Mouse (Mus musculus): ENCODE data around the gene Tmem8. TPM values are rescaled to one million over a fixed set of nuclear protein-coding genes. Genes with fewer than 3 reads are reported as not detected.

Gene Tmem8
- total RNA-seq, 4 experiments from 2014 or later: 13.0 to 16.3 (median 15.4) TPM

GRCm38 (mm10) chr17:26138901-26139381, 25.8 kb downstream of the Tmem8 start:
- no peak for DNase-seq (ENCODE audit: low spot score in 2 of 2)

GRCm38 (mm10) chr17:26142796-26143195, 29.7 kb downstream of the Tmem8 start:
- no peak for DNase-seq (ENCODE audit: low spot score in 2 of 2)

DNA sequence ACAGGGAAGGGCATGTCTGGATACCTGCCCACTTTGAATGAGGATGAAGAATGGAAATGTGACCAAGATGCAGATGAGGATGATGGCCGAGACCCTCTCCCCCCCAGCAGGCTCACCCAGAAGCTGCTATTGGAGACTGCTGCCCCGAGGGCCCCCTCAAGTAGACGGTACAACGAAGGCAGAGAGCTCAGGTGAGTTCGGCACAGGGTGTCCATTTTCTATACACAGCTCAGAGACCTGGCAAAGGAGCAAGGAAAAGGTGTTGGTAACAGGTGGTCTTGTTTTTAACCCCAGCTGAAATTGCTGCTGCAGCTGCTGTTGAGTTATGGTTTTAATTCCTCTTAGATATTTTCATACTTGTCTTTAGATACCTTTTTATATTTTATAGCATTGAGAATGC, 30.3 kb downstream of the Tmem8 start:
- no peak for DNase-seq (ENCODE audit: low spot score in 2 of 2)

DNA sequence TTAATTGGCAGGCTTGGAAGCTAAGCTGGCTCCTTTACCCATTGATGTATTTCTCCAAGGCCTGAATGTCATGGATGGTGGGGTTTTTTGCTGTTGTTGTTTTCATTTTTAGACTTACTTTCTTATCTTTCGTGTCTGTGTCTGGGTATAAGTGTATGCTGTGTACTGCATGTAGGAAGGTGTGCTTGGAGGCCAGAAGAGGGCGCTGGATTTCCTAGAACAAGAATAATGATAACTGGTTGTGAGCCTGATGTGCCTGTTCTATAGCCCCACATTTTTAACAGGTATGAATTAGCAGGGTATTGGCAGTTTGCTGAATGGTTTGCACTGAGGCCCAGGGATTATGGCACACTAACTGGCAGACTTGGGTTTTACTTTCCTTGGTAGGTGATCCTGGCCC, 36.0 kb downstream of the Tmem8 start:
- DNase-seq (ENCODE audit: low spot score in 2 of 2): no peak

DNA sequence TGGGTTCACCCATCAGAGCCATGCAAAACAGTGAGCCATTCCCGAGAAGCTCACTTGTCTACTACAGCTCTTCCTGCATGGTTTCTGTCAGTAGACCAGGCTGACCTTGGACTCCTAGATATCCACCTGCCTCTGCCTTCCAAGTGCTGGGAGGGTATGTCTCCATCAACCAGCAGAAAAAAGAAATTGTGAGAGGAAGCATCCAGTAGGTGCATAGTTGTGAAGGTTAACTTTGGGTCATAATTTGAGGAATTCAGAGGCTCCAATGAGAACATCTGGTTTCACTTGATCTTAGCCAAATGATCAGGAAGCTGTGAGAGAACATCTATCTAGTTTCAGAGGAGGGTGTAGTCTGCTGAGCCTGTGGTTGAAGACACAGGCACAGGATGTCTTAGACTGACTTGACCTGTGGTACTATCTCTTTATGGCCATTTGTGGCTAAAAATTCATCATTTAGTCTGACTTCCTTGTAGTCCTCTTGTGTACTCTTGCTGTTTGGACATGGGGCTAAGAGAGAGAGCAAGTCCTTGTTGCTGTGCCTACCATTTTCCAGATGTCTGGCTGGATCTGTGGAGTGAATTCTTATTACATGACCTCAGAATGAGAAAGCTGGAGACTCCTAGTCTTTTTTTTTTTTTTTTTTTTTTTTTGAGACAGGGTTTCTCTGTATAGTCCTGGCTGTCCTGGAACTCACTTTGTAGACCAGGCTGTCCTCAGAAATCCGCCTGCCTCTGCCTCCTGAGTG, 39.0 kb downstream of the Tmem8 start:
- DNase-seq (ENCODE audit: low spot score in 2 of 2): no peak

GRCm38 (mm10) chr17:26162736-26163135, 49.6 kb downstream of the Tmem8 start:
- DNase-seq (ENCODE audit: low spot score in 2 of 2): no peak

GRCm38 (mm10) chr17:26168039-26168438, 54.9 kb downstream of the Tmem8 start:
- DNase-seq (ENCODE audit: low spot score in 2 of 2): no peak

Other genes with a start within 250 kb of the Tmem8 start
- gene Mcrip2, start 244.5 kb upstream of the Tmem8 start, total RNA-seq (2022): 10 to 100 TPM; 16.8 to 25.2 (median 19.0) TPM
- gene Mettl26, start 238.2 kb upstream of the Tmem8 start, total RNA-seq (2022): 10 to 100 TPM; 31.4 to 37.3 (median 34.6) TPM
- gene Wfikkn1, start 232.4 kb upstream of the Tmem8 start, total RNA-seq (2022): 1 to 10 TPM; 1.4 to 3.2 (median 1.5) TPM
- 10 to 100 TPM; 39.7 to 46.1 (median 45.1) TPM for gene Rab40c, start 193.6 kb upstream of the Tmem8 start, total RNA-seq (2022)
- gene Pigq, start 168.4 kb upstream of the Tmem8 start, total RNA-seq (2022): 100 to 1,000 TPM; 104 to 113 (median 104) TPM
- under 1 TPM; 0.41 to 0.74 (median 0.48) TPM for gene Nhlrc4, start 168.3 kb upstream of the Tmem8 start, total RNA-seq (2022)
- 1 to 10 TPM in 3 of 4 experiments, under 1 TPM in 1; 0.63 to 1.8 (median 1.4) TPM for gene A930017K11Rik, start 160.7 kb upstream of the Tmem8 start, total RNA-seq (2022)
- gene Capn15, start 127.5 kb upstream of the Tmem8 start, total RNA-seq (2022): 10 to 100 TPM; 34.3 to 50.9 (median 46.4) TPM
- gene Rab11fip3, start 43.7 kb upstream of the Tmem8 start, total RNA-seq (2022): 10 to 100 TPM; 89.1 to 97.8 (median 95.8) TPM
- 10 to 100 TPM; 29.1 to 35.8 (median 31.0) TPM for gene Decr2, start 23.0 kb upstream of the Tmem8 start, total RNA-seq (2022)
- 1 to 10 TPM; 2.9 to 5.5 (median 4.6) TPM for gene Nme4, start 17.7 kb upstream of the Tmem8 start, total RNA-seq (2022)
- 10 to 100 TPM; 61.0 to 74.7 (median 62.8) TPM for gene Mrpl28, start 10.2 kb downstream of the Tmem8 start, total RNA-seq (2022)
- 10 to 100 TPM; 24.6 to 30.3 (median 28.2) TPM for gene Axin1, start 25.4 kb downstream of the Tmem8 start, total RNA-seq (2022)
- gene Pdia2, start 85.8 kb downstream of the Tmem8 start, total RNA-seq (2022): under 1 TPM; 0.37 to 0.57 (median 0.46) TPM
- 10 to 100 TPM; 34.5 to 49.5 (median 46.8) TPM for gene Rgs11, start 89.7 kb downstream of the Tmem8 start, total RNA-seq (2022)
- gene Arhgdig, start 94.5 kb downstream of the Tmem8 start, total RNA-seq (2022): 10 to 100 TPM; 86.9 to 98.2 (median 93.2) TPM
- gene Fam234a, start 130.9 kb downstream of the Tmem8 start, total RNA-seq (2022): 10 to 100 TPM; 21.9 to 23.3 (median 22.3) TPM
- gene Luc7l, start 139.6 kb downstream of the Tmem8 start, total RNA-seq (2022): 10 to 100 TPM; 72.2 to 78.2 (median 75.6) TPM